Mouse (Mus musculus): Measurements from ENCODE around the gene Kat5. TPM values are rescaled to one million over a fixed set of nuclear protein-coding genes. Genes with fewer than 3 reads are reported as not detected.

Kat5 gene
- polyA plus RNA-seq, 1 experiment from 2014 or later = 73.3 TPM

Other genes starting within 250 kb of the Kat5 start
- gene Eif1ad, start 243.5 kb downstream of the Kat5 start, polyA plus RNA-seq (2016; fragmentation: Nextera tagmentation; extraction: Ambion mirVana) = 69.7 and 70.9 TPM in 2 replicates
- 344 and 354 TPM in 2 replicates for gene Banf1, start 243.1 kb downstream of the Kat5 start, polyA plus RNA-seq (2016; fragmentation: Nextera tagmentation; extraction: Ambion mirVana)
- 110 and 112 TPM in 2 replicates for gene Sart1, start 221.5 kb downstream of the Kat5 start, polyA plus RNA-seq (2016; fragmentation: Nextera tagmentation; extraction: Ambion mirVana)
- 0.24 and 0.25 TPM in 2 replicates for gene Tsga10ip, start 207.7 kb downstream of the Kat5 start, polyA plus RNA-seq (2016; fragmentation: Nextera tagmentation; extraction: Ambion mirVana)
- gene Drap1, start 185.3 kb downstream of the Kat5 start, polyA plus RNA-seq (2016; fragmentation: Nextera tagmentation; extraction: Ambion mirVana) = 270 and 298 TPM in 2 replicates
- 61.2 and 65.4 TPM in 2 replicates for gene AI837181, start 185.1 kb downstream of the Kat5 start, polyA plus RNA-seq (2016; fragmentation: Nextera tagmentation; extraction: Ambion mirVana)
- gene Fosl1, start 162.7 kb downstream of the Kat5 start, polyA plus RNA-seq (2016; fragmentation: Nextera tagmentation; extraction: Ambion mirVana) = not detected in 2 replicates
- 12.9 and 13.0 TPM in 2 replicates for gene Ccdc85b, start 152.3 kb downstream of the Kat5 start, polyA plus RNA-seq (2016; fragmentation: Nextera tagmentation; extraction: Ambion mirVana)
- 142 and 145 TPM in 2 replicates for gene Fibp, start 149.6 kb downstream of the Kat5 start, polyA plus RNA-seq (2016; fragmentation: Nextera tagmentation; extraction: Ambion mirVana)
- gene Ctsw, start 141.7 kb downstream of the Kat5 start, polyA plus RNA-seq (2016; fragmentation: Nextera tagmentation; extraction: Ambion mirVana) = 3.3 and 4.2 TPM in 2 replicates
- gene Efemp2, start 136.3 kb downstream of the Kat5 start, polyA plus RNA-seq (2016; fragmentation: Nextera tagmentation; extraction: Ambion mirVana) = 58.3 and 60.3 TPM in 2 replicates
- 44.6 and 47.9 TPM in 2 replicates for gene Mus81, start 121.8 kb downstream of the Kat5 start, polyA plus RNA-seq (2016; fragmentation: Nextera tagmentation; extraction: Ambion mirVana)
- 3,361 and 3,377 TPM in 2 replicates for gene Cfl1, start 119.8 kb downstream of the Kat5 start, polyA plus RNA-seq (2016; fragmentation: Nextera tagmentation; extraction: Ambion mirVana)
- gene 1700020D05Rik, start 106.5 kb downstream of the Kat5 start, polyA plus RNA-seq (2016; fragmentation: Nextera tagmentation; extraction: Ambion mirVana) = 0.32 and 0.46 TPM in 2 replicates
- 43.1 and 47.1 TPM in 2 replicates for gene Snx32, start 99.7 kb downstream of the Kat5 start, polyA plus RNA-seq (2016; fragmentation: Nextera tagmentation; extraction: Ambion mirVana)
- 0.29 and 0.32 TPM in 2 replicates for gene Ovol1, start 49.6 kb downstream of the Kat5 start, polyA plus RNA-seq (2016; fragmentation: Nextera tagmentation; extraction: Ambion mirVana)
- gene Ap5b1, start 42.2 kb downstream of the Kat5 start, polyA plus RNA-seq (2016; fragmentation: Nextera tagmentation; extraction: Ambion mirVana) = 2.5 and 2.8 TPM in 2 replicates
- gene Rnaseh2c, start 8.4 kb downstream of the Kat5 start, polyA plus RNA-seq (2016; fragmentation: Nextera tagmentation; extraction: Ambion mirVana) = 140 and 148 TPM in 2 replicates
- 34.7 and 36.7 TPM in 2 replicates for gene Rela, start 27.2 kb upstream of the Kat5 start, polyA plus RNA-seq (2016; fragmentation: Nextera tagmentation; extraction: Ambion mirVana)
- 24.8 and 25.7 TPM in 2 replicates for gene Sipa1, start 53.5 kb upstream of the Kat5 start, polyA plus RNA-seq (2016; fragmentation: Nextera tagmentation; extraction: Ambion mirVana)
- 22.4 and 28.9 TPM in 2 replicates for gene Map3k11, start 78.5 kb upstream of the Kat5 start, polyA plus RNA-seq (2016; fragmentation: Nextera tagmentation; extraction: Ambion mirVana)
- 30.3 and 32.4 TPM in 2 replicates for gene Pcnx3, start 78.7 kb upstream of the Kat5 start, polyA plus RNA-seq (2016; fragmentation: Nextera tagmentation; extraction: Ambion mirVana)
- gene Kcnk7, start 94.1 kb upstream of the Kat5 start, polyA plus RNA-seq (2016; fragmentation: Nextera tagmentation; extraction: Ambion mirVana) = 0.19 TPM in 2 replicates
- 10.1 and 10.5 TPM in 2 replicates for gene Ehbp1l1, start 116.1 kb upstream of the Kat5 start, polyA plus RNA-seq (2016; fragmentation: Nextera tagmentation; extraction: Ambion mirVana)
- 193 and 195 TPM in 2 replicates for gene Fam89b, start 119.4 kb upstream of the Kat5 start, polyA plus RNA-seq (2016; fragmentation: Nextera tagmentation; extraction: Ambion mirVana)
- 10.6 and 12.6 TPM in 2 replicates for gene Ltbp3, start 130.7 kb upstream of the Kat5 start, polyA plus RNA-seq (2016; fragmentation: Nextera tagmentation; extraction: Ambion mirVana)
- gene Scyl1, start 161.2 kb upstream of the Kat5 start, polyA plus RNA-seq (2016; fragmentation: Nextera tagmentation; extraction: Ambion mirVana) = 66.1 and 70.4 TPM in 2 replicates

Data from neural tube, embryonic 12.5 days (tissue).